Mouse (Mus musculus): ENCODE measurements around the gene Dixdc1. TPM values are rescaled to one million over a fixed set of nuclear protein-coding genes. Genes with fewer than 3 reads are reported as not detected.
A peak's percentile ranks its signal among the peaks of the same experiment; 100 is the strongest.

The Dixdc1 gene
- total RNA-seq, 2 experiments from 2014 or later, result 0.22 to 0.42 TPM

GRCm38 (mm10) chr9:50700921-50701691 is 38.2 kb downstream of the Dixdc1 start:
- ATAC-seq (replicated peaks; ENCODE audit: poor library complexity), result 0 out of 2 replicates have a peak, but pooled peaks have one; percentile 16

- ATAC-seq (replicated peaks; ENCODE audit: poor library complexity), result peak; percentile 36; the same call in 1 of the 2 replicates
Observed at GRCm38 (mm10) chr9:50698418-50699409, 40.6 kb downstream of the Dixdc1 start.

- peak; percentile 73 for ATAC-seq (replicated peaks; ENCODE audit: poor library complexity)
Observed at GRCm38 (mm10) chr9:50697706-50698041, 41.6 kb downstream of the Dixdc1 start.

- ATAC-seq (replicated peaks; ENCODE audit: poor library complexity), result no peak
Observed at GRCm38 (mm10) chr9:50696851-50697705, 42.2 kb downstream of the Dixdc1 start.

- no peak for ATAC-seq (replicated peaks; ENCODE audit: poor library complexity)
Observed at GRCm38 (mm10) chr9:50695153-50695552, 44.2 kb downstream of the Dixdc1 start.

- ATAC-seq (replicated peaks; ENCODE audit: poor library complexity), result peak; percentile 76
Observed at GRCm38 (mm10) chr9:50693631-50694030, 45.7 kb downstream of the Dixdc1 start.

- ATAC-seq (replicated peaks; ENCODE audit: poor library complexity), result no peak
Observed at GRCm38 (mm10) chr9:50692626-50693580, 46.4 kb downstream of the Dixdc1 start.

- ATAC-seq (replicated peaks; ENCODE audit: poor library complexity), result 0 out of 2 replicates have a peak, but pooled peaks have one; percentile 11
Observed at GRCm38 (mm10) chr9:50686866-50687652, 52.3 kb downstream of the Dixdc1 start.

- peak; percentile 57 for ATAC-seq (replicated peaks; ENCODE audit: poor library complexity)
Observed at GRCm38 (mm10) chr9:50681727-50682126, 57.6 kb downstream of the Dixdc1 start.

GRCm38 (mm10) chr9:50679406-50679805 is 59.9 kb downstream of the Dixdc1 start:
- ATAC-seq (replicated peaks; ENCODE audit: poor library complexity), result no peak

- no peak for ATAC-seq (replicated peaks; ENCODE audit: poor library complexity)
Observed at GRCm38 (mm10) chr9:50674771-50675170, 64.5 kb downstream of the Dixdc1 start.

- peak; percentile 98 for ATAC-seq (replicated peaks; ENCODE audit: poor library complexity)
Observed at GRCm38 (mm10) chr9:50670690-50671089, 68.6 kb downstream of the Dixdc1 start.

GRCm38 (mm10) chr9:50667579-50668498 is 71.5 kb downstream of the Dixdc1 start:
- no peak for ATAC-seq (replicated peaks; ENCODE audit: poor library complexity)

GRCm38 (mm10) chr9:50666442-50666841 is 72.9 kb downstream of the Dixdc1 start:
- peak; percentile 26 for ATAC-seq (replicated peaks; ENCODE audit: poor library complexity)

- no peak for ATAC-seq (replicated peaks; ENCODE audit: poor library complexity)
Observed at GRCm38 (mm10) chr9:50664826-50665225, 74.5 kb downstream of the Dixdc1 start.

GRCm38 (mm10) chr9:50660431-50660830 is 78.9 kb downstream of the Dixdc1 start:
- 0 out of 2 replicates have a peak, but pooled peaks have one; percentile 33 for ATAC-seq (replicated peaks; ENCODE audit: poor library complexity)

- peak; percentile 90 for ATAC-seq (replicated peaks; ENCODE audit: poor library complexity)
Observed at GRCm38 (mm10) chr9:50659392-50660217, 79.7 kb downstream of the Dixdc1 start, which contains the start of gene Dlat. Gene Dlat, minus strand, starts transcription at chr9:50659780.
